Mouse (Mus musculus) urinary bladder, adult 18-20 months (tissue): ENCODE results near the gene Stx7.

Source experiments
- DNase-seq, 2 experiments: peaks; one replicate each; pipeline ENCODE4 v3.0.0; 2022; ENCODE audit warnings: low spot score in 2 of 2, mixed read lengths in 2 of 2

Stx7 gene

GRCm38 (mm10) chr10:24167978-24168583 lies 19.0 kb downstream of the Stx7 start:
- DNase-seq: no peak

DNA sequence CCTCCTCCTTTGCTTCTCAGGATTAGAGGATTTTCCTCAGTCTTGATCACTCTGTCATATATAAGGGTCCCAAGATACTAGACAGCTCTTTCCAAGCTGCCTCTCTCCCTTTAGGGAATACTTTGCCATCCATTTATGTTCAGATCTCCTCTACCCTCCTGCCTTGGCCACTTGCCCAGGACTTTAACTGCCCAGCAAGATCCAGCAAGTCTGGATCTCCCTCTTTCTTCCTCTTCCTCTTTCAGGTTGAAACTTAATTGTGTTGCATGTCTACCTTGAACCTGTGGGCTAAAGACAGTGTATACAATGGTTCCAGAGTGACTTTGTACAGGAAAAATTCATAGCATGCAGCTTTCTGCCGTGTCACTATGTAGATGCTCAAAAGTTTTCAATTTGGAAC lies 19.8 kb downstream of the Stx7 start:
- DNase-seq: peak in 1 of 2 experiments; percentile 39

GRCm38 (mm10) chr10:24171906-24172459 lies 22.9 kb downstream of the Stx7 start:
- no peak for DNase-seq

GRCm38 (mm10) chr10:24173210-24174001 lies 24.3 kb downstream of the Stx7 start:
- peak in 1 of 2 experiments; percentile 10 for DNase-seq

DNA sequence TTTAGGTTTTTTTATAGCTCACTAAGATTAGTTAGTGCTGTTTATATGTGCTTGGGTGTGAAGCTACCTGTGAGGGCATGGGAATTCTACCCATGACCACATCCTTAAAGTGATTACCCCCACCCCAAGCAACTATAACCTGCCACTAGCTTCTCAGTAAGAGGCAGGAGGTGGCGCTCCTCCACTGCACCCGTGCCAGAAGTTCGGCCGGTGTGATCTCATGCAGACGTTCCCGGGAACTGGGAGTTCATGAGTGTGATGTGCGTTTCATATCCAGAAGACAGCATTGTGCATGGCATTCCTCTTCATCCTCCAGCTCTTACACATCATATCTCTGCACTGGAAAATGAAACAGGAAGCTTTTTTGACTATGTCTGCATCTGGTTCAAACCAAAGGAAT lies 41.3 kb downstream of the Stx7 start:
- DNase-seq: no peak

GRCm38 (mm10) chr10:24191977-24192376 lies 42.9 kb downstream of the Stx7 start:
- DNase-seq: no peak

- no peak for DNase-seq
These were observed 50.2 kb downstream of the Stx7 start for GRCm38 (mm10) chr10:24199303-24199702.

DNA sequence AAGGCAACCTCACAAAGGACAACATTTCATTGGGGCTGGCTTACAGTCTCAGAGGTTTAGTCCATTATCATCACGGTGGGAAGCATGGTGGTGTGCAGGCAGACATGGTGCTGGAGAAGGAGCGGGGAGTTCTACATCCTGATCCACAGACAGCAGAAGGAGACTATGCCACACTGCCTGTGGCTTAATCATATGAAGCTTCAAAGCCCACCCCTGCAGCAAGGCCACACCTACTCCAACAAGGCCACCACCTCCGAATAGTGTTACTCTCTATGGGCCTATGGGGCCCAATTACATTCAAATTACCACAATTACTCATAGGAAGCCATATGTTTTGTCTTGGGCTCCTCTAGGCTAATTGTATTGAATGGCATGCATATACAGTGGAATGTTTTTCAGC lies 51.0 kb downstream of the Stx7 start:
- no peak for DNase-seq

DNA sequence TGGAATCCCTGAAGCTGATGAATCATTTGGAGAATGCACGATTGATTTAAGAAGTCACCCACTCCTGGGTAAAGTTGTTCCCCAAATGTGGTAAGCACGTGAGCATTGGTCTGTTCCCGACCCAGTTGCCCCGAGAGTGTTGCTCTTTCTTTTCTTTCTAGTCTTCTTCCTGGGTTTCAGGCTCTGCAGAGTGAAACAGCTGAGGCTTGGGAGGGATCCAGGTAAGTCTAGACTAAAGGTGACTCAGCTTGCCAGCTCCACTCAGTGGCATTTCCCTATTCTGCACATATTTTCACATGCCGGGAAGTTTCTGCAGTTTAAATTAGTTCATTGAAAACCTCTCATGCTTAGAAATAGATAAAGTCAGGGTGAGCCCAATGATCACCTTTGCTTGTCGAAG lies 61.0 kb downstream of the Stx7 start:
- no peak for DNase-seq

- no peak for DNase-seq
These were observed 64.2 kb downstream of the Stx7 start for GRCm38 (mm10) chr10:24213297-24213696.

DNA sequence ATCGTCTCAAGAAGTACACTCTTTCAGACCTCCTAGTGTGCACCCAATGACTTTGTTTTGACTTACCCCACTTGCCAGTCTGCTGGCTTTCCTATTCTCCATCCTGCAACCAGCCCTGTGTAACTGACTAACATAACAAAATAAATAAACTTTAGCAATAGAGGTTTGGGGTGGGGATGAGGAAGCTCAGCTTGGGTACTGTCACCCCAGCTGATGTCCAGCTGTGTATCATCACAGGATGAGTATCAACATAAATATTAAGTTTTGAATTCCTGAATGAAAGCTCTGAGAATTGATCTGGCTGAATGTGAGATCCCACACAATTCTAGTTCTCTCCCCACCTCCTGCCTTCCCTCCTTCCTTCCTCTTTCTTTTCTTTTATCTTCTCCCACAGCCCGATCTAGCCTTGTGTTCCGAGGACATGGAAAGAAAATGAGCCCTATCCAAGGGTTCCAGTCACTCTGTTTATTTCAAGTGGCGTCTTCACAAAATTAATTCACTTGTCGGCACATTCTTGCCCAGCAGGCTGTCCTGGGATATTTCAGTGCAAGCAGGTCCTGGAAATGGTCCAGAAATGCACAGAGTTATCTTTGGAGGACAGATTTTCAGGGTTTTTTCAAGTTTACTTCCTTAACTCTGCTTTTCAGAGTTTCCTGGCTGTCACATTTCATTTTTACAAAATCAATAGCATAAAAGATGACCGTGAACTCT lies 68.6 kb downstream of the Stx7 start:
- DNase-seq: no peak

DNA sequence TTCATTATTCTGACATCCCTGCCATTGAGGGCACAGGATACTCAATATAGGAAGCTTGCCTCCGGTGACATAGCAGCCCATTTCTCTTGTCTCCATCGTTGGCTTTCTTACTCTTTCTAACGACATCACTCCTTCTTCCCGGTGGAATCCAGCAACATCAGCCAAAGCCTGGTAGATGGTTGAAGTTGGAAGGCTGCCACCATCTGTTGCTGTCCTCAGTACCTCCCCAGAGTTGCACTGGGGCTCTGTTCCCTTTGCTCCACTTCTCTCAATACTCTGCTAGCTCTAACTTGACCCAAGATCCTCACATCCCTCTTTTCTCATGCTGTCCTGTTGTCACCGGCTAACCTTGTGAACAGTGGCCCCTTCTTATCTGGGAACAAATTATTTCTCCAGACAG lies 71.8 kb downstream of the Stx7 start:
- no peak for DNase-seq

DNA sequence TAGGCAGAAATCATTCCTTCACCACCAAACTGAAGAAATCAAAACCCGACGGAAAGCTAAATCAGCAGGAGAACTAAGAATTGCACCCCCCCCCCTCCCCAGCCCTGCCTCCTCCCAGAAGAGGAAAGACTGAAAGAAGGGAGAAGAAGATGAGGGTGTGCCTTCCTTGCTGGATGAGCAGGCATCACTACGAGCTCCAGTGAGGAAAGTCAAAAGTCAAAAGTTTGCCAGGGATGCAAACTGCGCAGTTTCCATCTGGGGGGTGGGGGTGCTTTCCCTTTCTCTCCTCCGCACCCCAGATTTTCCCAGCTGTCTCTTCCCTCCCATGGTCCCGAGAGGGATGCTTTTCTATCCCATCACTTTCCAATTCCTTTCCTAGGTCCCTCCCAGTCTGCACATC lies 73.8 kb downstream of the Stx7 start:
- no peak for DNase-seq

DNA sequence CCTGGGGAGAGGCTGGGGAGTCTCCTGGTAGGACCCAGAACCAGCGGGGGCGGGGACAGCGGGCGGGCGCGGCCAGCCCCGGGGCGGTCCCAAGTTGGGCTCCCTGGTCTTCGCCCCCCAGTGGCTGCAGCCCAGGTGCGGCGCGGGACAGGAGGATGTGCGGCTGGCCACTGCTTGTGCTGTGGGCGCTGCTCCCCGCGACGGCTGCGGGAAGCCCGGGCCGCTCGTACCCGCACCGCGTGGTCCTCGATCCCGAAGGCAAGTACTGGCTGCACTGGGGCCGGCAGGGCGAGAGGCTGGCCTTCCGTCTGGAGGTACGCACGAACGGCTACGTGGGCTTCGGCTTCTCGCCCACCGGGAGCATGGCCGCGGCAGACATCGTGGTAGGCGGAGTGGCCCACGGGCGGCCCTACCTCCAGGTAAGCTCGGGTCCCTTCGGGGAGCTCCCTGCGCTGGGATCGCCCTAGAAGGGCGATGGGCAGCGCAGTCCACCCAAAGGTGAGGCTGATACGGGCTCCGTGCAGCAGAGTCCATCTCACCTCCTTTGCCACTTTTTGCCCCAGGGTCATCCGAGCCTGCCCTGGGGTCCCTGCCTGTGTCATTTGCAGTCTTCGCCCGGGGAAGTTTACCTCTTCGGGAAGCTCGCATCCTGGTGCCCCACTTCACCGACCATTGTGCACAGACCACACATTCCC lies 74.5 kb downstream of the Stx7 start, which contains the start of gene Moxd1:
Gene Moxd1, plus strand, starts transcription at position 69 of the 695 bp plus-strand sequence.
- peak in 1 of 2 experiments; percentile 22 for DNase-seq

GRCm38 (mm10) chr10:24224591-24224990 lies 75.5 kb downstream of the Stx7 start:
- no peak for DNase-seq

DNA sequence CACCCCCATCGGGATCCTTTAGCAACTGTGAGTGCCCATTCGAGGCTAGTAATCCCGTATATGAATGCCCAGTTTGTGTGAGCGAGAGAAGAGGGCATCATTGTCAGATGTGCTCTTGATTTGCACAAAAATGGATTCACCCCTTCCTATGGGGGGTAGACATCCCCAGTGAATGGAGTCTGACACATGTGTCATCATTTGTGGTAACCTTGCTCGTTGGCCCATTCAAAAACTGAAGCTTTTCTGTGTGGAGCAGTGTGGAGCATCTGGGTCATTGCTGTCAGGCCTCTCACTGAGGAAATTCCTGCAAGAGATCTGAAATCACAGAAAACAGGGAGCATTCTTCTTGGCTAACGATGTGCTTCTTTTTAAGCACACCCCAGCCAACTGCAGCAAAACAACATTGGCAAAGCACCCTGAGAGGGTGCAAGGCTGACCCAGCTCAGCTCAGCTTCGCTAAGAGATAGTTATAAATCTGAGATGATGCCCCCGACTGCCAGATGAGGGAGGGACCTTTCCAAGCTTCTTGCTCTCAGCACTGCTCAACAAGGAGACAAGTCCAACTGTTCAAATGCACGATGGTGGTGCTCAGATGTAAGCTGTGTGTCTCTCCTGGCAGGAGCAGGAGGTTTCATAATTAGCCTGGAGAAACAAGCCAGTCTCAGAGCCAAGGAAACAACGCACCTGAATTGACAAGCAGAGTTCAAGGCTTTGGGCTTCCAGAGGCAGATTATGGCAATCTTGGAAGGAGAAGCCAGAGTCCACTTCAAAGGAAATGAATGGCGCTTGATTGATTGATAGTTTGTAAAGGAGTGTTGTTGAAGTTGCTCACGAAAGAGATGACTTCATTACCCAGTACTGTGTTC lies 79.4 kb downstream of the Stx7 start:
- DNase-seq: no peak

GRCm38 (mm10) chr10:24232281-24232680 lies 83.2 kb downstream of the Stx7 start:
- DNase-seq: no peak

- DNase-seq: no peak
These were observed 86.6 kb downstream of the Stx7 start for GRCm38 (mm10) chr10:24235426-24236283.
